Mouse (Mus musculus): ENCODE results near the gene Spata1. TPM values are rescaled to one million over a fixed set of nuclear protein-coding genes. Genes with fewer than 3 reads are reported as not detected.
A peak's percentile ranks its signal among the peaks of the same experiment; 100 is the strongest.

Spata1 gene
- polyA plus RNA-seq (2015; fragmentation: Nextera tagmentation; extraction: Ambion mirVana) = 4.2 and 4.7 TPM in 2 replicates

GRCm38 (mm10) chr3:146499431-146500002, at the start of gene Spata1, which contains the start of gene Gng5:
Gene Spata1, minus strand, starts transcription at chr3:146499753.
Gene Gng5, plus strand, starts transcription at chr3:146499807.
- 0% methylated on average over 70 of the region's 88 CpGs for WGBS
- Histone ChIP-seq H3K27ac (peak within 1 kb of the TSS; percentile 97), H3K4me1 (peaks cover 14% of the 10 kb centered on the region), H3K9ac (peak within 1 kb of the TSS; percentile 90), H3K27me3 (no peaks in the 10 kb centered on the region), H3K4me2 (peak within 1 kb of the TSS; percentile 55), H3K36me3 (peaks cover 9% of the 10 kb centered on the region; the same call in 1 of the 2 replicates), H3K9me3 (no peaks in the 10 kb centered on the region), H3K4me3 (peak within 1 kb of the TSS; percentile 86)
- peak; percentile 93 for ATAC-seq (ENCODE audit: insufficient number of reproducible peaks, low FRiP score, low TSS enrichment, low read depth)

GRCm38 (mm10) chr3:146543632-146544031, 44.1 kb upstream of the Spata1 start:
- Histone ChIP-seq H3K36me3 (no peaks in the 10 kb centered on the region), H3K4me1 (no peaks in the 10 kb centered on the region), H3K27ac (no peak overlapping the region), H3K27me3 (no peaks in the 10 kb centered on the region), H3K4me3 (no peak overlapping the region), H3K9ac (no peak overlapping the region), H3K4me2 (no peak overlapping the region), H3K9me3 (no peaks in the 10 kb centered on the region)
- WGBS = 42% methylated on average over 1 of the region's 1 CpGs
- no peak for ATAC-seq (ENCODE audit: insufficient number of reproducible peaks, low FRiP score, low TSS enrichment, low read depth)

- ATAC-seq (ENCODE audit: insufficient number of reproducible peaks, low FRiP score, low TSS enrichment, low read depth) = no peak
- Histone ChIP-seq H3K4me1 (no peaks in the 10 kb centered on the region), H3K9me3 (no peaks in the 10 kb centered on the region), H3K4me3 (no peak overlapping the region), H3K27ac (no peak overlapping the region), H3K36me3 (no peaks in the 10 kb centered on the region), H3K4me2 (no peak overlapping the region), H3K9ac (no peak overlapping the region), H3K27me3 (no peaks in the 10 kb centered on the region)
- 68% methylated on average over 4 of the region's 4 CpGs for WGBS
Measured at GRCm38 (mm10) chr3:146540521-146541273, 41.1 kb upstream of the Spata1 start.

DNA sequence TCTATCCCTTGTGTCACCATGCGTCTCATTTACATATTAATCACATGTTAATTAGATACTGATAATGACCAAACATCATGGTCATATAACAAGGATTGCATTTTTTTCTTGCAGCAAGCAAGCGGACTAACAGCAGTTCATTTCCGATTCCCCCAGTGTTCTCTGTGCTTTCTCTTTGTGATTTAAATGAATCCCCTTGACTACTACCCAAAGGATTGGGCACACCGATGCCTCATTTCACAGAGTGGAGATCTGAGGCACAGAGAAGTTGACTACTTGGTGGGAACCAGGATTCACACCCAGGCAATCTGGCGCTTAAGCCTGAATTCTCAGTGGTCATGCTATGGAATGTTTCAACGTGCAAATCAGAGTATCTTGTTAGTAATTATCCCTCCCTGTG, 35.4 kb upstream of the Spata1 start:
- ATAC-seq (ENCODE audit: insufficient number of reproducible peaks, low FRiP score, low TSS enrichment, low read depth) = no peak
- 61% methylated on average over 6 of the region's 6 CpGs for WGBS
- no peak overlapping the region for H3K4me2 ChIP-seq
- H3K9me3 ChIP-seq = no peaks in the 10 kb centered on the region
- no peak overlapping the region for H3K9ac ChIP-seq
- H3K4me3 ChIP-seq = no peak overlapping the region
- no peaks in the 10 kb centered on the region for H3K36me3 ChIP-seq
- no peaks in the 10 kb centered on the region for H3K27me3 ChIP-seq
- H3K27ac ChIP-seq = no peak overlapping the region
- no peaks in the 10 kb centered on the region for H3K4me1 ChIP-seq

GRCm38 (mm10) chr3:146528335-146528734, 28.8 kb upstream of the Spata1 start:
- no peak for ATAC-seq (ENCODE audit: insufficient number of reproducible peaks, low FRiP score, low TSS enrichment, low read depth)
- Histone ChIP-seq H3K4me1 (no peaks in the 10 kb centered on the region), H3K4me2 (no peak overlapping the region), H3K4me3 (no peak overlapping the region), H3K36me3 (no peaks in the 10 kb centered on the region), H3K9ac (no peak overlapping the region), H3K27me3 (no peaks in the 10 kb centered on the region), H3K27ac (no peak overlapping the region), H3K9me3 (no peaks in the 10 kb centered on the region)
- WGBS = 52% methylated on average over 2 of the region's 2 CpGs

DNA sequence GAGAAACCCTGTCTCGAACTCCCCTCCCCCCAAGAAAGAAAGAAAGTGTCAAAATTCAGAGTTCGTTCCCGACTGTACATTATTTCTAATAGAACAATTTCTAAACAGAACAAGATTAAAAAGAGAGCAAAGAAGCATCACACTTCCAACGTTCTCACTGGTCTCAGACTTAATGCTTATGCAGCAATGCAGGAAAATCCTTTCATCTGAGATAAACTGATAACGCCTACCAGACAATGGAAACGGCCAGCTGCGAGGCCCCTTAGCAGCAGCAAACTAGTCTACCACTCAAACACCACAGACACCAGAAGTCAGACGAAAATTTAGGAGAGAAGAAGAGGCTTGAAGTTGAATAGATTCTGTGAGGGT, 22.1 kb upstream of the Spata1 start:
- Histone ChIP-seq H3K36me3 (peaks cover 16% of the 10 kb centered on the region), H3K27me3 (no peaks in the 10 kb centered on the region), H3K9ac (peak overlapping the region; percentile 77; the same call in 1 of the 2 replicates), H3K4me2 (peak overlapping the region; percentile 61), H3K27ac (peak overlapping the region; percentile 99), H3K4me1 (peaks cover 3% of the 10 kb centered on the region; the same call in 1 of the 2 replicates), H3K9me3 (no peaks in the 10 kb centered on the region), H3K4me3 (peak overlapping the region; percentile 78)
- no peak for ATAC-seq (ENCODE audit: insufficient number of reproducible peaks, low FRiP score, low TSS enrichment, low read depth)
- 14% methylated on average over 8 of the region's 8 CpGs for WGBS

DNA sequence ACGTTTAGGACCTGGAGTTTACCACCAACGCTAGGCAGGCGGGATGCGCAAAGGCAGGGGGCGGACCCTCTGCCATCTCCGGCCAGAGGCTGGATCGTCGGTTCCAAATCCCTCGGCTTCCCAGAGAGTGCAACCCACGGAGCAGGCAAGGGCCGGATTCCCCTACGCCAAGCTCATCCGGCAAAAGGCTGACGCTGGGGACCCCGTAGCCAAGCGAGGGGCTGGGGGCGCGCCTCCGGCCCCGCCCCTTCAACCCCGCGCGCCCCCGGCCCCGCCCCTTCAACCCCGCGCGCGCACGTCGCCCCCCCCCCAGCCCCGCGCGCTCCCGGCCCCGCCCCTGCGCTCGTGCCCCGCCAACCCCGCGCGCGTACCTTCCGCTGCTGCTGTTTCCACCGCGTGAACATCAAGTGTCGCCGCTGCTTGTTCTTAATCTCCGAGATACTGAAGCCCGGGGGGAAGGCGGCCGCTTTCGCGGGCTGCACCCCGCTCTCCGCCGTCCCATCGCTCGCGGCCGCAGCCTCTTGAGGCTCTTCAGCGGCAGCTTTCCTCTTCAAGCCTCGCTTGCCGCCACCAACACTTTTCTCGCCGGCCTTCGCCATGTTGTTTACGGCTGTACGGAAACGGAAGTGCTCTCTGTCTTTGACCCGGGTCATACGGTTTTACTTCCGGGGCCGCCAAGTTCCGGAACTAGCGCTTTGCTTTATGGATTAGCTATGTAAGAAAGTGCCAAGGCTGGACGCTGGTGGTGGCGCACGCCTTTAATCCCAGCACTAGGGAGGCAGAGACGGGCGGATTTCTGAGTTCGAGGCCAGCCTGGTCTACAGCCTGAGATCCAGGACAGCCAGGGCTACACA, 21.5 kb upstream of the Spata1 start, which contains the start of gene Rpf1:
TSS of gene Rpf1 (minus strand) at position 632 of the 854 bp plus-strand sequence.
- H3K27me3 ChIP-seq = no peaks in the 10 kb centered on the region
- peak within 1 kb of the TSS; percentile 77 for H3K9ac ChIP-seq
- H3K9me3 ChIP-seq = no peaks in the 10 kb centered on the region
- peak within 1 kb of the TSS; percentile 61 for H3K4me2 ChIP-seq
- peak within 1 kb of the TSS; percentile 99 for H3K27ac ChIP-seq
- under 1% methylated on average over 65 of the region's 82 CpGs for WGBS
- H3K36me3 ChIP-seq = peaks cover 16% of the 10 kb centered on the region
- H3K4me3 ChIP-seq = peak within 1 kb of the TSS; percentile 78
- peaks cover 3% of the 10 kb centered on the region; the same call in 1 of the 2 replicates for H3K4me1 ChIP-seq
- peak; percentile 95 for ATAC-seq (ENCODE audit: insufficient number of reproducible peaks, low FRiP score, low TSS enrichment, low read depth)

- Histone ChIP-seq H3K4me2 (peak overlapping the region; percentile 61), H3K4me3 (peak overlapping the region; percentile 78), H3K4me1 (peaks cover 3% of the 10 kb centered on the region; the same call in 1 of the 2 replicates), H3K36me3 (peaks cover 19% of the 10 kb centered on the region), H3K9ac (peak overlapping the region; percentile 77), H3K27me3 (no peaks in the 10 kb centered on the region), H3K9me3 (no peaks in the 10 kb centered on the region), H3K27ac (peak overlapping the region; percentile 99)
- 36% methylated on average over 5 of the region's 5 CpGs for WGBS
- ATAC-seq (ENCODE audit: insufficient number of reproducible peaks, low FRiP score, low TSS enrichment, low read depth) = no peak
Measured at GRCm38 (mm10) chr3:146520226-146520797, 20.8 kb upstream of the Spata1 start.

GRCm38 (mm10) chr3:146506711-146507110, 7.2 kb upstream of the Spata1 start:
- Histone ChIP-seq H3K27me3 (no peaks in the 10 kb centered on the region), H3K4me1 (peaks cover 5% of the 10 kb centered on the region), H3K9me3 (no peaks in the 10 kb centered on the region), H3K36me3 (peaks cover 62% of the 10 kb centered on the region), H3K4me2 (no peak overlapping the region), H3K4me3 (no peak overlapping the region), H3K27ac (no peak overlapping the region), H3K9ac (no peak overlapping the region)
- WGBS = 94% methylated on average over 7 of the region's 7 CpGs
- ATAC-seq (ENCODE audit: insufficient number of reproducible peaks, low FRiP score, low TSS enrichment, low read depth) = no peak

- 38% methylated on average over 5 of the region's 5 CpGs for WGBS
Measured at GRCm38 (mm10) chr3:146501601-146502123, 2.1 kb upstream of the Spata1 start.

DNA sequence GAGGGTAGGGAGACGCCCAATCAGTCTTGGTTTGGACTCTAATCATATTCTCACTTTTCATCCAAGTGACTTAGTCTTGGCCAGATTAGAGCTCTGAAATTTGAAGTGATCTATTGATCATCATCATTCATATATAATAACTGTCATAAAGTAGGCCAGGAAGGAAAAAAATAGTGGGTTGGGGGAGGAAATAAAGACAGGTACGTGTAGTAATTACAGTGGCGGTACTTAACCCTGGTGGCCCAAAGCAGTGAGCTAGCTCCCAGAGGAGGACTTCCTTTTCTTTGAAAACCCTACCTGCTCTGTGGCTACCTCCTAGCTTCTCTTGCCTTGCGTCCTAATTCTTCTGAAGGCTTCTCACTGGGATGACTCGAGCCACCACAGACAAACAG, 1.3 kb upstream of the Spata1 start:
- Histone ChIP-seq H3K27ac (peak overlapping the region; percentile 97), H3K4me2 (peak overlapping the region; percentile 55), H3K27me3 (no peaks in the 10 kb centered on the region), H3K9me3 (no peaks in the 10 kb centered on the region), H3K4me3 (peak overlapping the region; percentile 86), H3K9ac (peak overlapping the region; percentile 90), H3K4me1 (peaks cover 14% of the 10 kb centered on the region), H3K36me3 (peaks cover 17% of the 10 kb centered on the region)
- 4% methylated on average over 5 of the region's 5 CpGs for WGBS
- no peak for ATAC-seq (ENCODE audit: insufficient number of reproducible peaks, low FRiP score, low TSS enrichment, low read depth)

More at GRCm38 (mm10) chr3:146501601-146502123, 2.1 kb upstream of the Spata1 start:
- H3K4me3 ChIP-seq = peak overlapping the region; percentile 86
- no peaks in the 10 kb centered on the region for H3K9me3 ChIP-seq
- no peak for ATAC-seq (ENCODE audit: insufficient number of reproducible peaks, low FRiP score, low TSS enrichment, low read depth)
- H3K9ac ChIP-seq = peak overlapping the region; percentile 18; the same call in 1 of the 2 replicates
- H3K27me3 ChIP-seq = no peaks in the 10 kb centered on the region
- H3K36me3 ChIP-seq = peaks cover 23% of the 10 kb centered on the region
- peak overlapping the region; percentile 55 for H3K4me2 ChIP-seq
- H3K27ac ChIP-seq = 0 out of 2 replicates have a peak overlapping the region, but pooled peaks have one; percentile 12
- H3K4me1 ChIP-seq = peaks cover 14% of the 10 kb centered on the region
